ENCODE assay signal across 11 mouse cellular contexts in the genomic region with DNA sequence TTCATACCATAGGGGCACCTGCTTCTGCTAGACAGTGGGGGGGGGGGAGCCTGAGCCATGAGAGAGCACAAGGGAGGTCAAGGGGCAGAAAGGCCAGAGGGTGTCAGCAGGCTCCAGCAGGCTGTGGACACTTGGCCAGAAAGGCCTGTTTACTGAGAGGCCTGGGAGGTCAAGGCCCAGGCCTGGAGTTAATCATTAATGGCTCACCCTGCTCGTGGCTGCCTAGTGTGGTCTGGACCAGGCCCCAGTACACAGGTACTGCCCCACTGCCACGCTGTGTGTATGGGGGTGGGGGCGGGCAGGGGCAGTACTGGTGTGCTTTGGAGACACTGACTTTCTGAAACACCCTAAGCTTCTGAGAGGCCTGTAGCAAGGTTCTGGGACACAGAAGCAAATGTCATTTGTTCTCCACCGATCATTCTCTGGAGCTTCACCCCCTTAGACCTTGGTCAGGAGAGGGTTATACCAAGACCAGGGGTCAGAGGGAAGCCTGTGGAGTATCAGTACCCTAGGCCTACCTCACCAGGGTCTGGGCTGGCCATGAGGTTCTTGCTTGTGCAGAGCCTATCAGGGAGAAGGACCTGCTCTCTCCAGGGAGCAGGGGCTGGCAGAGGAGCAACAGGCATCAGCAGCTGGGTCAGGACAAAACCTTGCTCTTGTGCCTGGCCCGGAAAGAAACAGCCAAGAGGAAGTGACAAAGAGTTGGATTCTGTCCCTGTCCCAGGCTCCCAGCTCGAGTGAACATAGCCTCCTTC. TPM values are rescaled to one million over a fixed set of nuclear protein-coding genes. Genes with fewer than 3 reads are reported as not detected.
DNase-seq lines count a peak whose midpoint lies in the region; ATAC-seq and TF ChIP-seq lines count a peak whose summit lies in the region.
"Had no signal": no experiment of that assay in that cellular context is flagged by ENCODE, and none has a peak within 500 bp of the region (broad histone marks: within the 10 kb centered on the region; RNA-seq: fewer than 3 reads in every experiment).

No protein-coding gene starts in this region.

- no peaks in the 10 kb centered on the region for H3K27me3 ChIP-seq in Patski
- H3K27me3 ChIP-seq in liver, postnatal 0 days (ENCODE audit: insufficient read depth, low read length) = no peaks in the 10 kb centered on the region

- peak overlapping the region; percentile 22; the same call in 1 of the 2 replicates for H3K4me2 ChIP-seq in liver, postnatal 0 days (ENCODE audit: low read depth, low read length)

- no peaks in the 10 kb centered on the region for H3K36me3 ChIP-seq in liver, postnatal 0 days (replicated peaks; ENCODE audit: insufficient read depth, low read length)

- peak; percentile 36 for TF ChIP-seq EP300 in liver, postnatal 0 days (IDR thresholded peaks at IDR 0.05; ENCODE audit: low read depth)

- DNase-seq in Patski (ENCODE audit: low read depth, low spot score) (no peak), adipocyte (ENCODE audit: low spot score) (peak; percentile 74)
- DNase-seq in kidney, postnatal 10 days = peak; percentile 82
- DNase-seq in liver, postnatal 0 days = peak; percentile 73
- no peak for DNase-seq in B cell, adult 2 months
- no peak for DNase-seq in gastrocnemius, postnatal 36 days
- no peak for DNase-seq in testis, postnatal 14 days (ENCODE audit: low spot score)
- DNase-seq: cerebellum, adult 8-10 months; heart, postnatal 36 days had no signal

- no peak for TF ChIP-seq CTCF in Patski (IDR thresholded peaks at IDR 0.05)
- no peak for TF ChIP-seq CTCF in liver, postnatal 0 days (IDR thresholded peaks at IDR 0.05; ENCODE audit: low read depth)

- H3K27ac ChIP-seq in liver, postnatal 0 days (ENCODE audit: low read depth) = peak overlapping the region; percentile 92

- H3K4me3 ChIP-seq in liver, postnatal 0 days (ENCODE audit: low read depth, low read length) = no peak overlapping the region
- H3K4me3 ChIP-seq: megakaryocyte, embryonic 14.5 days had no signal

- ATAC-seq in Patski = peak; percentile 27
- peak; percentile 95 for ATAC-seq in liver, postnatal 0 days

- CTCF ChIA-PET in Patski (lab: Charles Lee) = interaction anchor here (0.9 to 3.4 kb wide), 3 partner anchors 25 to 29 kb away, joined by 3 to 13 read pairs (median 4); partner anchors contain the start of gene Cebpa

- no peaks in the 10 kb centered on the region for H3K9me3 ChIP-seq in liver, postnatal 0 days (ENCODE audit: low read length)
- H3K9me3 ChIP-seq: megakaryocyte, embryonic 14.5 days had no signal

- POLR2A ChIA-PET in Patski (lab: Charles Lee) = no interaction called here

- 49% methylated on average over 6 of the region's 6 CpGs for WGBS in liver, postnatal 0 days (ENCODE audit: insufficient replicate concordance)

- intact Hi-C loops in gastrocnemius, postnatal 36 days (cut with DNase I) = no loop called here

- H3K9ac ChIP-seq in liver, postnatal 0 days (replicated peaks) = peak overlapping the region; percentile 48

- in situ Hi-C loops in Patski (cut with MboI; ENCODE audit: low pct_unique_long_range_greater_than_20kb) = no loop called here

- peaks cover 44% of the 10 kb centered on the region for H3K4me1 ChIP-seq in liver, postnatal 0 days (ENCODE audit: insufficient read depth)

RNA-seq across cellular contexts. Expression of gene Cebpa, which starts 24.9 kb away (rescaled TPM):
- 12.8 TPM for polyA plus RNA-seq in Patski (2021)
- 20.2 and 34.0 TPM in 2 replicates for polyA plus RNA-seq in liver, postnatal 0 days (2015; fragmentation: Nextera tagmentation; extraction: Ambion mirVana)
- total RNA-seq in gastrocnemius, postnatal 36 days (2021) = 1 to 10 TPM; 4.0 to 5.8 TPM

RNA-seq across cellular contexts. Expression of gene Slc7a10, which starts 42.1 kb away (rescaled TPM):
- polyA plus RNA-seq in Patski (2021) = not detected
- 0.12 TPM in 2 replicates for polyA plus RNA-seq in liver, postnatal 0 days (2015; fragmentation: Nextera tagmentation; extraction: Ambion mirVana)
- total RNA-seq in gastrocnemius, postnatal 36 days (2021) = under 1 TPM; 0.51 to 0.69 TPM
- total RNA-seq: ES-E14 had no signal

Comparison
In these comparisons a context has a peak if more than half of its experiments do, and no peak if none do; other contexts are left out.
1. DNase-seq: peak in adipocyte (single experiment), kidney, postnatal 10 days (single experiment) and liver, postnatal 0 days (single experiment); none in Patski (single experiment), B cell, adult 2 months (0 of 2), gastrocnemius, postnatal 36 days (0 of 2) and testis, postnatal 14 days (single experiment).